Mouse (Mus musculus) heart, adult 2 months (tissue): Measurements from ENCODE around the gene Eml2. TPM values are rescaled to one million over a fixed set of nuclear protein-coding genes. Genes with fewer than 3 reads are reported as not detected.
A peak's percentile ranks its signal among the peaks of the same experiment; 100 is the strongest.

Experiments used
- DNase-seq, 2 experiments: peaks; one replicate each; pipeline ENCODE4 v3.0.0; 2021
- H3K27ac ChIP-seq: fragments of 200-600 bp; 2 replicates; pipeline ENCODE4 v1.8.1; 2022
- H3K27me3 ChIP-seq: fragments of 200-500 bp; 2 replicates; pipeline ENCODE4 v1.6.1; 2012; ENCODE audit warnings: mild to moderate bottlenecking, low read length, inconsistent platforms, mixed read lengths; ENCODE audit not compliant: control insufficient read depth, insufficient read depth
- H3K36me3 ChIP-seq: fragments of 200-500 bp; 2 replicates; pipeline ENCODE4 v1.6.1; 2012; ENCODE audit warnings: low read length, inconsistent platforms; ENCODE audit not compliant: control insufficient read depth, insufficient read depth
- H3K4me1 ChIP-seq: fragments of 200-500 bp; 2 replicates; pipeline ENCODE4 v1.6.1; 2011; ENCODE audit warnings: low read length; ENCODE audit not compliant: control insufficient read depth, insufficient read depth
- H3K4me3 ChIP-seq: fragments of 200-600 bp; 2 replicates; pipeline ENCODE4 v1.8.1; 2022
- H3K79me2 ChIP-seq: fragments of 200-500 bp; replicated peaks from 2 replicates; pipeline ENCODE4 v1.6.1; 2012; ENCODE audit warnings: mild to moderate bottlenecking, inconsistent platforms, low read length, moderate library complexity, mixed read lengths; ENCODE audit not compliant: control insufficient read depth, insufficient read depth
- H3K9ac ChIP-seq: fragments of 200-500 bp; 2 replicates; pipeline ENCODE4 v1.6.1; 2012; ENCODE audit warnings: low read depth, mild to moderate bottlenecking, control low read depth, inconsistent platforms, low read length, mixed read lengths
- CTCF ChIP-seq: fragments of 200-600 bp; IDR thresholded peaks from 2 replicates; pipeline ENCODE4 v1.8.1; 2022; ENCODE audit warnings: antibody characterized with exemption, mild to moderate bottlenecking, moderate library complexity
- EP300 ChIP-seq: fragments of 200-500 bp; IDR thresholded peaks from 2 replicates; pipeline ENCODE4 v1.6.1; 2011; ENCODE audit warnings: low read depth, low read length, control low read depth; ENCODE audit not compliant: insufficient read depth
- POLR2A ChIP-seq: fragments of 200-500 bp; IDR thresholded peaks from 2 replicates; pipeline ENCODE4 v1.6.1; 2011; ENCODE audit warnings: mild to moderate bottlenecking, low read depth, low read length, control low read depth; ENCODE audit not compliant: insufficient read depth
- WGBS: fragments of 180-500 bp; shearing (Covaris S2); methylation state at CpG from one replicate; pipeline ENCODE4 v1.1.7; 2018; 5-methylcytosine and 5-hydroxymethylcytosine counted together
- intact Hi-C: fragments of 180-260 bp; cut with DNase I; formaldehyde crosslinking; loops from one replicate; pipeline ENCODE4 v1.15.1; 2025
- polyA plus RNA-seq: library from polyadenylated mRNA; depleted of rRNA; stranded (reverse); fragments of >200 nt; gene quantifications from 2 replicates; pipeline ENCODE4 v1.2.3, GENCODE M21; 2012
- total RNA-seq, 2 experiments: library from RNA; stranded (reverse); gene quantifications; 2 replicates each; pipeline ENCODE4 v1.2.3; 2021

Eml2 gene
- total and polyA plus RNA-seq, 3 experiments: 35.6 to 38.8 (median 38.7) TPM

DNA sequence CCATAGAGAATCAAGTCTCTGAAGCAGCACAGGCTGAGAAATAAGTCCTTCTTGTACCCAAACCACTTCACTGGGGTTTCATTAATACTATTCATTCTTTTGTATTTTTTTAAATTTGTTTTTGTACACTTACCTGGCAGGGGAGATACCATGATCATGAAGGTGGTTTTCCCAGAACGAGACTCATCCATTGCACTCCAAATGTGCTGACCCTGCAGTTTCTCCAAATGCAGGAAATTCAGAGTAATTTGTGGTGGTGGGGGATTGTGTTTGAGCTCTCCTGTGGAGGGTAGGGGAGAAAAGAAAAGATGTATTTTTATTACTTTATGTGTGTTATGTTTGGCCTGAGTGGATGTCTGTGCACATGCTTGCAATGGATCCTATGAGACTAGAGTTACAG lies 65.8 kb downstream of the Eml2 start:
- no peak overlapping the region for H3K4me3 ChIP-seq
- intact Hi-C loops: no loop called here
- H3K9ac ChIP-seq: no peak overlapping the region
- no peak overlapping the region for H3K27ac ChIP-seq
- WGBS: 85% methylated on average over 1 of the region's 1 CpGs
- no peak for DNase-seq
- H3K36me3 ChIP-seq: no peaks in the 10 kb centered on the region
- peaks cover 3% of the 10 kb centered on the region for H3K4me1 ChIP-seq
- no peaks in the 10 kb centered on the region for H3K27me3 ChIP-seq
- no peak for TF ChIP-seq EP300
- TF ChIP-seq POLR2A: no peak
- no peak for TF ChIP-seq CTCF
- peaks cover 3% of the 10 kb centered on the region; the same call in 1 of the 2 replicates for H3K79me2 ChIP-seq

DNA sequence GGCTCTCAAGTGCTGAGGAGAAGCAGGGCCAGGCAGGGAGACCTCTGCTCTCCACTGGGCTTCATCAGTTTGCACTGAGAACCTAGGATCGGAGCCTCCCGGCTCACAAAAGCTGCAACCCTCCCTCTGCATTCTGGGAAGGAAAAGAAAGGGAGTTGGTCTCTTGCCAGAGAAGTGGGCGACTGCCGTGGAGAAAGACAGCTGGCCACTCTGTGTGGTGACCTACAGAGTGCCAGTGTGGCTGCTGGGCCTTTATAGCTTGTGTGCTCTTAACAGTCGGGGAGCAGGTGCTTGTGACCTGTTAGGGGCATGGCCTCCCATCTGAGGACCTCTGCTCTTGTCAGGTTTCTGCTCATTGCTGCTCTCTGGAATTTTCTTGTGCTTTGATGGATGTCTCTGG lies 67.6 kb downstream of the Eml2 start:
- H3K4me1 ChIP-seq: peaks cover 2% of the 10 kb centered on the region; the same call in 1 of the 2 replicates
- no peak overlapping the region for H3K4me3 ChIP-seq
- no peak overlapping the region for H3K27ac ChIP-seq
- intact Hi-C loops: no loop called here
- H3K27me3 ChIP-seq: no peaks in the 10 kb centered on the region
- TF ChIP-seq EP300: no peak
- no peak for TF ChIP-seq POLR2A
- TF ChIP-seq CTCF: no peak
- no peak overlapping the region for H3K9ac ChIP-seq
- DNase-seq: no peak
- H3K79me2 ChIP-seq: 0 out of 2 replicates have a peak, but pooled peaks cover 1% of the 10 kb centered on the region
- 35% methylated on average over 5 of the region's 5 CpGs for WGBS
- no peaks in the 10 kb centered on the region for H3K36me3 ChIP-seq

DNA sequence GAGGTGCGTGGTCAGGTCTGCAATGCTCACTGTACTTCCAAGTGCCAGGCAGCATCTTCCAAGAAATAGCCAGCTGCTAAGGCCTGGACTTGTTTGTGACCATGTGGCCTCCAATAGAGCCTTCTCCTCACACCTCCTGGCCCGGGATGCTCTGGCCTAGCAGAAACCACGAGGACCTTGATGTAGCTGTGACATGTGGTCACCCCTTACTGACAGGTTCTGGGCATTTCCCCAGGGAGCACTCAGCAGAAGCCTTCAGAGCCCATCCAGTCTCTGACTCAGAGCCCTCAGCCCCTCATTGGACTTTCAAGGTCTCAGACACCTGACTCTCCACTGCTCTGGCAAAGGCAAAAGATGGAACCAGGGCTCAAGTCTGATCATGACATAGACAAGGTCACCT lies 68.9 kb downstream of the Eml2 start:
- H3K36me3 ChIP-seq: no peaks in the 10 kb centered on the region
- intact Hi-C loops: no loop called here
- H3K27me3 ChIP-seq: no peaks in the 10 kb centered on the region
- no peak overlapping the region for H3K4me3 ChIP-seq
- WGBS: 71% methylated on average over 3 of the region's 3 CpGs
- TF ChIP-seq CTCF: no peak
- no peak for TF ChIP-seq EP300
- TF ChIP-seq POLR2A: no peak
- H3K79me2 ChIP-seq: 0 out of 2 replicates have a peak, but pooled peaks cover 1% of the 10 kb centered on the region
- DNase-seq: peak in 1 of 2 experiments; percentile 22
- H3K27ac ChIP-seq: no peak overlapping the region
- H3K4me1 ChIP-seq: no peaks in the 10 kb centered on the region
- H3K9ac ChIP-seq: no peak overlapping the region

DNA sequence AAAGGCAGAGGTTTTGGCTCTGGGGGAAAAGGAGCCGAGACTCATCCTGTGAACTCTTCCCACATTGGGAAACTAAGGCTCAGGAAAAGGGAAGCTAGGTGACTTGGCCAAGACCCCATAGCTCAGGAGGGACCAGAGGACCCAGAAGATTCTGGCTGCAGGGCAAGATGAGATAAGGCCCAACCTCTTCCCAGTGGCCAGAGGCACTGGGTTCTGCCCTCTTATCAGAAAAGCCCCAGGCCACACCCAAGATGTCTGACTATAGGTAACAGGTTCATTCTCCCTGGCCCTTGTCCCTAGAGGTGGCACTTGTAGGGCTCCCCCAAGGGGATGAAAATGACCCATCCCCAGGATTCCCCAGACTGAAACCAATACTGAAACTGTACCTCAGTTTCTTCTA lies 70.6 kb downstream of the Eml2 start:
- DNase-seq: no peak
- no peaks in the 10 kb centered on the region for H3K27me3 ChIP-seq
- H3K79me2 ChIP-seq: 0 out of 2 replicates have a peak, but pooled peaks cover 1% of the 10 kb centered on the region
- no peak overlapping the region for H3K4me3 ChIP-seq
- H3K36me3 ChIP-seq: no peaks in the 10 kb centered on the region
- no peak overlapping the region for H3K9ac ChIP-seq
- H3K4me1 ChIP-seq: no peaks in the 10 kb centered on the region
- H3K27ac ChIP-seq: no peak overlapping the region
- TF ChIP-seq POLR2A (no peak), EP300 (no peak), CTCF (no peak)
- WGBS: 92% methylated on average over 1 of the region's 1 CpGs
- intact Hi-C loops: no loop called here

DNA sequence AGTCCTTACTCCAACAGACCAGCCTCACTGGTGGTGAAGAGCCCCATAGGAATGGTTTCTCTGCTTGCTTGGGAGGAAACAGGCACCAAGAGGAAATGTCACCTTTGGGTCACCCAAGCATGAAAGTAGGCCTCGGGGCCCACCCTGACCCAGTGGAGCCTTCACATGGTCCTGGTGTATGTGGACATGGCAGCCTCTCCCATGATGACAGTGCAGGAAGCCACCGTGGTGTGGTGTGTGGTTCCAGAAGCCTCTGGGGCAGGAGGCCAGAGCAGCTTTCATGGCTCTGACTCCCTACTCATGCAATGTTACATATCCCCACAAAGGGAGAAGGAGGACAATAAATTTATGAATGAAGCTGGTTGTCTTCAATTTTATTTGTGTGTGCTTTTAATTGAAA lies 71.3 kb downstream of the Eml2 start:
- Histone ChIP-seq H3K27ac (no peak overlapping the region), H3K79me2 (0 out of 2 replicates have a peak, but pooled peaks cover 1% of the 10 kb centered on the region), H3K9ac (no peak overlapping the region), H3K27me3 (no peaks in the 10 kb centered on the region), H3K4me3 (no peak overlapping the region), H3K4me1 (no peaks in the 10 kb centered on the region), H3K36me3 (no peaks in the 10 kb centered on the region)
- 96% methylated on average over 2 of the region's 2 CpGs for WGBS
- no peak for DNase-seq
- intact Hi-C loops: no loop called here
- TF ChIP-seq EP300 (no peak), POLR2A (no peak), CTCF (no peak)

DNA sequence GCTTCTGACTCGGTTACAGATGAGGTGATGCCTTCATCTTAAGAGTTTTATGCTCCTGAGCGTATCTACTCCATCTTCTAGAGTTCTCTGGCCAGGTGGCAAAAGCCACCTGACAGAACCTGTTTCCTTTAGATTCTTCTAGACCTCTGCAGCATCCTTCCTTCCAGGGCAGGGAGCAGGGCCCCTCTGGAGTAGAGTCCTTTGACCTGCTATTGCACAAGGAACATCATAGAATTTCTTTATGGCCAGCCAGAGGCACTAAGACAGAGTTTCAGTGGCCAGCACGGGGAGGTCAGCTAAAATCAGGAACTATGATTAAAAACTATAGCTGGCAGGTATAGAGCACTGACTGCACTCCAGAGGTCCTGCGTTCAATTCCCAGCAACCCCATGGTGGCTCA lies 75.9 kb downstream of the Eml2 start:
- intact Hi-C loops: no loop called here
- H3K27me3 ChIP-seq: no peaks in the 10 kb centered on the region
- 80% methylated on average over 4 of the region's 4 CpGs for WGBS
- DNase-seq: no peak
- no peak for TF ChIP-seq POLR2A
- TF ChIP-seq EP300: no peak
- TF ChIP-seq CTCF: no peak
- no peaks in the 10 kb centered on the region for H3K36me3 ChIP-seq
- no peak overlapping the region for H3K27ac ChIP-seq
- H3K79me2 ChIP-seq: no peaks in the 10 kb centered on the region
- H3K4me1 ChIP-seq: peaks cover 1% of the 10 kb centered on the region; the same call in 1 of the 2 replicates
- H3K4me3 ChIP-seq: no peak overlapping the region
- no peak overlapping the region for H3K9ac ChIP-seq
